Mouse (Mus musculus) ES-E14 (cell line): ENCODE measurements around the gene Apopt1. TPM values are rescaled to one million over a fixed set of nuclear protein-coding genes. Genes with fewer than 3 reads are reported as not detected.
A peak's percentile ranks its signal among the peaks of the same experiment; 100 is the strongest.

Experiments
- DNase-seq: peaks from one replicate; pipeline ENCODE4 v3.0.0-alpha.2; 2013; ENCODE audit warnings: low read depth, low spot score
- H3K27ac ChIP-seq: 2 replicates; pipeline ENCODE4 v1.5.1; 2012; ENCODE audit warnings: low read depth, mild to moderate bottlenecking, low read length, moderate library complexity, mixed read lengths; ENCODE audit not compliant: poor library complexity, insufficient read depth, severe bottlenecking
- H3K36me3 ChIP-seq: 2 replicates; pipeline ENCODE4 v1.6.1; 2012; ENCODE audit warnings: mild to moderate bottlenecking, low read length, moderate library complexity, mixed read lengths; ENCODE audit not compliant: control insufficient read depth, poor library complexity, insufficient read depth, severe bottlenecking
- H3K4me1 ChIP-seq, 2 experiments: fragments of 150-350 bp in 1 of 2; sonication (generic) in 1 of 2; 2 replicates each; pipeline ENCODE4 v1.6.1; 2012; ENCODE audit warnings: low read length in 2 of 2, mild to moderate bottlenecking in 1 of 2, mixed read lengths in 1 of 2; ENCODE audit not compliant: control insufficient read depth in 2 of 2, insufficient read depth in 2 of 2, poor library complexity in 1 of 2
- H3K4me3 ChIP-seq, 2 experiments: fragments of 150-350 bp in 1 of 2; sonication (generic) in 1 of 2; 2 replicates each; pipeline ENCODE4 v1.5.1; 2012; ENCODE audit warnings: low read length in 2 of 2, low read depth in 1 of 2, mild to moderate bottlenecking in 1 of 2, mixed read lengths in 1 of 2; ENCODE audit not compliant: insufficient read depth in 1 of 2, poor library complexity in 1 of 2, severe bottlenecking in 1 of 2
- H3K9ac ChIP-seq: 2 replicates; pipeline ENCODE4 v1.6.1; 2012; ENCODE audit warnings: low read depth, mild to moderate bottlenecking, low read length, mixed read lengths; ENCODE audit not compliant: poor library complexity, insufficient read depth, severe bottlenecking
- H3K9me3 ChIP-seq: fragments of 150-350 bp; sonication (generic); 2 replicates; pipeline ENCODE4 v1.6.1; 2012; ENCODE audit warnings: low read depth, mild to moderate bottlenecking, low read length; ENCODE audit not compliant: control insufficient read depth, insufficient read depth
- CHD2 ChIP-seq: IDR thresholded peaks from 2 replicates; pipeline ENCODE4 v1.6.1; 2014; ENCODE audit warnings: mild to moderate bottlenecking, low read depth, low read length, inconsistent platforms
- HCFC1 ChIP-seq: IDR thresholded peaks from 2 replicates; pipeline ENCODE4 v1.6.1; 2012; ENCODE audit warnings: low read length, inconsistent platforms, borderline replicate concordance; ENCODE audit not compliant: insufficient read depth
- MAFK ChIP-seq: IDR thresholded peaks from 2 replicates; pipeline ENCODE4 v1.6.1; 2014; ENCODE audit warnings: mild to moderate bottlenecking, low read depth, low read length, inconsistent platforms; ENCODE audit not compliant: insufficient read depth
- ZC3H11A ChIP-seq: IDR thresholded peaks from 2 replicates; pipeline ENCODE4 v1.6.1; 2012; ENCODE audit warnings: low read depth, mild to moderate bottlenecking, inconsistent platforms, low read length, borderline replicate concordance
- ZNF384 ChIP-seq: IDR thresholded peaks from 2 replicates; pipeline ENCODE4 v1.6.1; 2012; ENCODE audit warnings: low read depth, low read length, inconsistent platforms
- in situ Hi-C, 2 experiments: fragments of 600-800 bp; cut with MboI; formaldehyde crosslinking; loops; one replicate each; pipeline ENCODE4 v1.15.1; 2025; ENCODE audit warnings: low sequenced_read_pairs in 2 of 2, inconsistent platforms in 1 of 2; ENCODE audit not compliant: unreplicated experiment in 2 of 2
- total RNA-seq: library from RNA; depleted of rRNA; stranded (reverse); fragments of 300-350 nt; gene quantifications from 2 replicates; pipeline ENCODE4 v1.2.3, GENCODE M21; 2012

The Apopt1 gene
- total RNA-seq, 1 experiment: 15.2 TPM

DNA sequence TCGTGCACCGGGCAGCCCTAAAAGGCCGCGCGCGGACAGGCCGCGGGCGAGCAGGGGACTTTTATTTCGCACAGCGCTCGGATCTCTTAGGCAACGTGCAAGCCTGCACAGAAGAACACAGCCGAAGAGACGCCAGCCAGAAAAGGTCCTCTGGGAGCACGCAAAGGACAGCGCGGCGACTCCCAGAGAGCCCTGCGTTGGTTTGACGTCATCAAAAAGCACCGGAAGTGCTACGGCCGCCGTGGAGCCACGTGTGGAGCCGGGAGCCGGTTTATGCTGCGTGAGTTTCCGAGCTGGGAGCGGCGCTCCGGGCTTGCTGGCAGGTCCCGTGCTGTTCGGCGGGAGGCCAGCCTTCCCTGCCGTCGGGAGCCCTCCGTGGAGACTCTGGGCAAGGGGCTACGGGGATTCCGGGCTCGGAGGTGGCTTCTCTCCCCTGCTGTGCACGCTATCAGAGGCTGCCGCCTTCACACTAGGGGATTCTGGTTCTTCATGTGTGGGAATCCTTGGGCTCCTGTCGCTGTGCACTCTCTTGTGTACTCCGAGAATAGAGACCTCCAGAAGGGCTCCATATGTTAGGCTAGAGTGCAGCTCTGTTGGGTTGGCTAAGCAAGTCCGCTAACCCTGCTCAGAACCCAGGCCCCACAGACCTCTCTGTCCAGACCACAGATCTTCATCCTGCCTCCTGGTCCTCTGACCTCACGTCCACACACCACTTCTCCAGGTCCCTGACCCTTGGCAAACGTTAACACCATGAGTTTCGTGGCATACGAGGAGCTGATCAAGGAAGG lies 35.0 kb upstream of the Apopt1 start, which contains the start of gene Trmt61a:
TSS of gene Trmt61a (plus strand) at position 224 of the 788 bp plus-strand sequence.
- peaks cover 5 to 28% of the 10 kb centered on the region in 2 experiments; a peak in 2 of 4 replicates for H3K4me1 ChIP-seq
- in situ Hi-C loops: no loop called here
- H3K9ac ChIP-seq: peak within 1 kb of the TSS; percentile 93
- H3K27ac ChIP-seq: peak within 1 kb of the TSS; percentile 55
- peaks cover 26% of the 10 kb centered on the region for H3K36me3 ChIP-seq
- no peaks in the 10 kb centered on the region for H3K9me3 ChIP-seq
- peak; percentile 84 for DNase-seq
- H3K4me3 ChIP-seq: peak within 1 kb of the TSS; percentile 93 to 94
- TF ChIP-seq ZC3H11A (no peak), ZNF384 (no peak), MAFK (no peak), HCFC1 (peak; percentile 83), CHD2 (no peak)

GRCm38 (mm10) chr12:111678670-111678933 lies 34.5 kb upstream of the Apopt1 start:
- Histone ChIP-seq H3K27ac (0 out of 2 replicates have a peak overlapping the region, but pooled peaks have one; percentile 55), H3K36me3 (peaks cover 31% of the 10 kb centered on the region), H3K9me3 (no peaks in the 10 kb centered on the region), H3K4me1 (peaks cover 5 to 30% of the 10 kb centered on the region in 2 experiments; a peak in 2 of 4 replicates), H3K4me3 (peak overlapping the region; percentile 93 to 94), H3K9ac (peak overlapping the region; percentile 93)
- in situ Hi-C loops: no loop called here
- DNase-seq: no peak
- no peak for TF ChIP-seq HCFC1
- no peak for TF ChIP-seq CHD2
- TF ChIP-seq MAFK: no peak
- TF ChIP-seq ZC3H11A: no peak

GRCm38 (mm10) chr12:111678997-111679396 lies 34.1 kb upstream of the Apopt1 start:
- Histone ChIP-seq H3K27ac (no peak overlapping the region), H3K4me3 (peak overlapping the region; percentile 93 to 94), H3K9ac (peak overlapping the region; percentile 93), H3K4me1 (peaks cover 5 to 30% of the 10 kb centered on the region in 2 experiments; a peak in 2 of 4 replicates), H3K9me3 (no peaks in the 10 kb centered on the region), H3K36me3 (peaks cover 35% of the 10 kb centered on the region)
- DNase-seq: no peak
- in situ Hi-C loops: no loop called here
- no peak for TF ChIP-seq CHD2
- peak; percentile 81 for TF ChIP-seq ZNF384

GRCm38 (mm10) chr12:111680661-111681060 lies 32.4 kb upstream of the Apopt1 start:
- in situ Hi-C loops: no loop called here
- TF ChIP-seq CHD2 (no peak), ZNF384 (no peak), ZC3H11A (no peak), HCFC1 (no peak), MAFK (no peak)
- no peak for DNase-seq
- Histone ChIP-seq H3K4me3 (no peak overlapping the region), H3K36me3 (peaks cover 38% of the 10 kb centered on the region), H3K9ac (no peak overlapping the region), H3K27ac (no peak overlapping the region), H3K9me3 (no peaks in the 10 kb centered on the region), H3K4me1 (peaks cover 5 to 25% of the 10 kb centered on the region in 2 experiments; a peak in 2 of 4 replicates)

GRCm38 (mm10) chr12:111681305-111681704 lies 31.8 kb upstream of the Apopt1 start:
- Histone ChIP-seq H3K36me3 (peaks cover 38% of the 10 kb centered on the region), H3K9ac (no peak overlapping the region), H3K9me3 (no peaks in the 10 kb centered on the region), H3K4me1 (peaks cover 3 to 22% of the 10 kb centered on the region in 2 experiments; a peak in 2 of 4 replicates), H3K27ac (no peak overlapping the region), H3K4me3 (no peak overlapping the region)
- in situ Hi-C loops: no loop called here
- TF ChIP-seq HCFC1: no peak
- TF ChIP-seq CHD2: no peak
- no peak for TF ChIP-seq ZNF384
- no peak for DNase-seq
